Mouse (Mus musculus) erythroblast, embryonic 14.5 days (primary cell): Measurements from ENCODE around the gene Tchhl1.

Experiments used
- GATA1 ChIP-seq: IDR thresholded peaks from 2 replicates; pipeline ENCODE4 v1.6.1; 2012; ENCODE audit warnings: low read length, inconsistent platforms, mixed read lengths
- TAL1 ChIP-seq: IDR thresholded peaks from 3 replicates; pipeline ENCODE4 v1.6.1; 2012; ENCODE audit warnings: low read length, inconsistent platforms, mixed read lengths

DNA sequence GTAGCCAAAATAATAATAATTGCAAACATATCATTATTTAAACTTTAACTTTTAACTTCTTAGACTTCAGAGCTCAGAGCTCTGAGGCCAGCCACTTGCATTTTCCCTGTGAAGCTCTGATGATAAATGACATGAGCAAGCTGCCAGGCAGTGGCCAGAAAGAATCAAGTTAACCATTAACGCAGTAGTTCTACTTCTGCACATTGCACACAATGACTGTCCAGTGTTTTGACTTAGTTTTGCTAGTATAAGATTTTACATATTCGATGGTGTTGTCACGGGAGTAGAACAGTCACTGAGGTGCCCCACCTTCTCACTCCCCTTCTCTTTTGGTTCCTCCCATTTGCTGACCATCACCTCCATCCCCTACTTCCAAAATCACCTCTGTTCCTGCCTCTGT is 28.6 kb downstream of the Tchhl1 start:
- no peak for TF ChIP-seq GATA1
- no peak for TF ChIP-seq TAL1
